Mouse (Mus musculus) hindbrain, embryonic 14.5 days (tissue): ENCODE measurements around the gene Nutm1. TPM values are rescaled to one million over a fixed set of nuclear protein-coding genes. Genes with fewer than 3 reads are reported as not detected.
A peak's percentile ranks its signal among the peaks of the same experiment; 100 is the strongest.
"Not testable (repeated sequence)": the region's sequence is repeated elsewhere in the genome, so short reads cannot be mapped to it uniquely, and the experiment has no call there.

ENCODE experiments used
- ATAC-seq: fragments of 200-750 bp; cut with Nextera tagmentation; 2 replicates; pipeline ENCODE4 v1.8.0; 2017; ENCODE audit warnings: moderate number of reproducible peaks, mild to moderate bottlenecking, moderate TSS enrichment, moderate library complexity; ENCODE audit not compliant: low FRiP score
- DNase-seq: peaks from one replicate; pipeline ENCODE4 v3.0.0-alpha.2; 2015; ENCODE audit warnings: low spot score
- H3K27ac ChIP-seq: fragments of 300-500 bp; sonication (generic); 2 replicates; pipeline ENCODE4 v1.5.1; 2014; ENCODE audit warnings: mild to moderate bottlenecking, moderate library complexity
- H3K27me3 ChIP-seq: fragments of 300-500 bp; sonication (generic); 2 replicates; pipeline ENCODE4 v1.6.1; 2014; ENCODE audit warnings: mild to moderate bottlenecking, low read length, mixed read lengths; ENCODE audit not compliant: control insufficient read depth, insufficient read depth
- H3K36me3 ChIP-seq: fragments of 300-500 bp; sonication (generic); replicated peaks from 2 replicates; pipeline ENCODE4 v1.6.1; 2014; ENCODE audit not compliant: control insufficient read depth, insufficient read depth
- H3K4me1 ChIP-seq: fragments of 300-500 bp; sonication (generic); replicated peaks from 2 replicates; pipeline ENCODE4 v1.6.1; 2014; ENCODE audit warnings: antibody characterized with exemption, low read length, mixed read lengths; ENCODE audit not compliant: control insufficient read depth, insufficient read depth
- H3K4me2 ChIP-seq: fragments of 300-500 bp; sonication (generic); replicated peaks from 2 replicates; pipeline ENCODE4 v1.6.1; 2014; ENCODE audit warnings: mild to moderate bottlenecking, moderate library complexity
- H3K4me3 ChIP-seq: fragments of 300-500 bp; sonication (generic); replicated peaks from 2 replicates; pipeline ENCODE4 v1.5.1; 2014; ENCODE audit warnings: mild to moderate bottlenecking, low read length
- H3K9ac ChIP-seq: fragments of 300-500 bp; sonication (generic); 2 replicates; pipeline ENCODE4 v1.6.1; 2014
- H3K9me3 ChIP-seq: fragments of 300-500 bp; sonication (generic); 2 replicates; pipeline ENCODE4 v1.6.1; 2016; ENCODE audit warnings: low read length; ENCODE audit not compliant: control insufficient read depth
- WGBS: fragments of 180-500 bp; shearing (Covaris S2); extraction: QIAGEN DNeasy Blood & Tissue Kit; methylation state at CpG from one replicate; pipeline ENCODE4 v1.1.7; 2014; 5-methylcytosine and 5-hydroxymethylcytosine counted together
- polyA plus RNA-seq: library from polyadenylated mRNA; unstranded; fragments of >200 nt; fragmentation: Nextera tagmentation; extraction: Ambion mirVana; gene quantifications from 2 replicates; pipeline ENCODE4 v1.2.1, GENCODE M21; 2014

The Nutm1 gene
- not detected in 2 replicates for polyA plus RNA-seq

DNA sequence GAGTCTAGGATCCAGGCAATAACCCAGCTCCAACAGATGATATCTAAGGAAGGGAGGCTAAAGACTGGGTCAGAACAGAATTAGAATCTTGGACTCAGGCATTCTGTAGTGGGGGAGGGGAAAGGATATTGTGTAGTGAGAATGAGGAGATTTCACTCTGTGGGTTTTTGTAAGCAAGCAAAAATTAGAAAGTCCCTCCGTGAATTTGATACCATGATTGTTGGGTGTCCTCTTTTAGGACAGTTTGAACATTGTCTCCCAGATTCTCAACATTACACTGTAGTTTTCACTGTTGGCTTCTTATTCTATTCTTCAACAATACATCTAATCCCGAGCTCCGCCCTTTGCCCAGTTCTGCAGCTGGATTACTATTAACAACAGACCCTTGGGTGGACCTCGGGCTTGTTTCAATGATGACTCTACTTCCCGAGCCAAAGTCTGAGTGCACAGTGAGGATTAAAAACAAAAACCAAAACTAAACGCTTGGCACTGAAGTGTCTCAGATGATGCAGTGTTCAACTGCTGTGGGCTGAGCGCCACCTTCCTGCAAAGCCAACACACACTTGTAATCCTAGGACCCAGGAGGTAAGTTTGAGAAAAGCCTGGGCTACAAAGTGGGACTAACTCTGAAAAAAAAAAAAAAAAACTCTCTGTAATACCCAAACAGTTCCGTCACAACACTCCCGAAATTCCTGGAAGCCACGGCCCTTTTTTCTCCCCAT is at the start of gene Nutm1:
Gene Nutm1, minus strand, starts transcription at position 51 of the 722 bp plus-strand sequence.
- DNase-seq = no peak
- Histone ChIP-seq H3K27me3 (no peaks in the 10 kb centered on the region), H3K4me2 (no peak within 1 kb of the TSS), H3K9ac (no peak within 1 kb of the TSS), H3K36me3 (no peaks in the 10 kb centered on the region), H3K27ac (no peak within 1 kb of the TSS), H3K4me1 (peaks cover 12% of the 10 kb centered on the region), H3K9me3 (no peaks in the 10 kb centered on the region), H3K4me3 (no peak within 1 kb of the TSS)
- ATAC-seq = no peak
- 78% methylated on average over 10 of the region's 10 CpGs for WGBS

DNA sequence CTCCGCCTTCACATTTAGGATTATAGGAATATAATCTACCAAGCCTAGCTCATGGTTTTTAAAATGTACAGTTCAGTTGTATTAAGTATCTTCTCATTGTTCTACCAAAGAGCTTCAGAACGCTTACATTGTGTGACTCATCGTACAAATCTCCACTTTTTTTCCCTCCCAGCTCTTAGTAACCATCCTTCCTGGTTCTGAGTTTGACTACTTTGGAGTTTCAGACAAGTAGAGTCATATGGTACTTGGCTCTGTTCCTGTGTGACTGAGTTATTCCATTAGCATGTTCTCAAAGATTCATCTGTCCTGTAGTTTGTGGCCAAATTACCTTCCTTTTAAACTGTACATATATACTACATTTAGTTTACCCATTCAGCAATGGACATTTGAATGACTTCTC is 49.6 kb upstream of the Nutm1 start:
- no peak for ATAC-seq
- Histone ChIP-seq H3K27ac (no peak overlapping the region), H3K9ac (no peak overlapping the region), H3K4me1 (no peaks in the 10 kb centered on the region), H3K9me3 (no peaks in the 10 kb centered on the region), H3K4me3 (no peak overlapping the region), H3K4me2 (no peak overlapping the region), H3K27me3 (no peaks in the 10 kb centered on the region), H3K36me3 (no peaks in the 10 kb centered on the region)
- WGBS = 95% methylated on average over 3 of the region's 3 CpGs
- DNase-seq = no peak

DNA sequence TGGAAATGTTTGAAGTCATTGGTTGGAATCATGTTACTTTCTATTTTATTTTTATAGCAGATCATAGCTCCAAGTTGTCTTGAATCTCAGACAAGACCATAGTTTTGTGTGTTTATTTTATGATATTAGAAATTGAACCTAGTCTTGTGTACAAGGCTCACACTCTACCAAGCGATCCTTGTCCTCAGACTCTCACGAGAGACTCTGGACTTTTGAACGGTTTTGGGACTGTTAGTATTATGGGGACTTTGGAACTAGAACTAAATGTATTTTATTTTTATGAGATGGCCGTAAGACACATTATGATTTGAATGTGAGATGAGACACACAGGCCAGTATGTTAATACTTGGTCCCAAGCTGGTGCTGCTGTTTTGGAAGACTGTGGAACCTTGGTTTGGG is 39.1 kb upstream of the Nutm1 start:
- no peak overlapping the region for H3K27ac ChIP-seq
- H3K4me2 ChIP-seq = no peak overlapping the region
- DNase-seq (no peak), ATAC-seq (no peak)
- no peak overlapping the region for H3K9ac ChIP-seq
- H3K9me3 ChIP-seq = no peaks in the 10 kb centered on the region
- H3K27me3 ChIP-seq = no peaks in the 10 kb centered on the region
- H3K4me3 ChIP-seq = no peak overlapping the region
- H3K4me1 ChIP-seq = 0 out of 2 replicates have a peak, but pooled peaks cover 4% of the 10 kb centered on the region
- H3K36me3 ChIP-seq = no peaks in the 10 kb centered on the region
- WGBS = 96% methylated on average over 4 of the region's 4 CpGs

DNA sequence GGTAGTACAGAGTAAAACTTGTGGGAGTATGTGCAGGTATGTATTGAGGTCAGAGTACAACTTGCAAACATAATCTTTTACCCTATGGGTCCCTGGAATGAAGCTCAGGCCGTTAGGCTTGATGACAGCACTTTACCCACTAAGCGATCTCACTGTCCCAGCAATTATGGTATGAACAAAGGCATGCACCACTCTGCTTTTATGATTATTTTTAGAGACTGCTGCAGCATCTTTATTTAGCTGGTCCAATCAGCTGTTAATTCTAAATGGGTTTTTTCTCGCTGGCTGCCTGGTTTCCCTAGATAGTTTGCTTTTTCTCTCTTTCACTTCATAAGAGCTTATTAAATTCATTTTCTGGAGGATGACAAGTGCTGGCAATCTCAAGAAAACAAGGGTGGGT is 37.1 kb upstream of the Nutm1 start:
- ATAC-seq = no peak

DNA sequence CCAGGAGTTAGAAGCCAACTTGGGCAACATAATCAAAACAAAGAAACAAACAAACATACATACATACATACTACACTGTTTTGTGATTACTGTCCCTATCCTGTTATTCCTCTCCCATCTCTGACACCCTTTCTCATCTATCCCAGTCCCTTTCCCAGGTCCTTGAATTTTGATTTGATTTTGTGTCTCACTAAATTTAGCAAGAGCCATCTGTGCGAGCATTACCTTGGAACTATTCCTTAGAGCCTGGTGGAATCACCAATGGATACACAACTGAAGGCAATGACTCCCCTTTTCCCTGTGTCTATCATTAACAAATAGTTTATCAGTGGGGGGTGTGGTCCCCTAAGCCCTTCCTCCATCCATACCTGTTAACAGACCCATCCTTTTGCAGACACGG is 33.7 kb upstream of the Nutm1 start:
- no peak for ATAC-seq

More for the DNA sequence above, 37.1 kb upstream of the Nutm1 start:
- H3K4me3 ChIP-seq = no peak overlapping the region
- no peaks in the 10 kb centered on the region for H3K36me3 ChIP-seq
- 68% methylated on average over 3 of the region's 3 CpGs for WGBS
- H3K27ac ChIP-seq = no peak overlapping the region; the same call in 1 of the 2 replicates
- H3K9ac ChIP-seq = no peak overlapping the region
- H3K4me1 ChIP-seq = 0 out of 2 replicates have a peak, but pooled peaks cover 4% of the 10 kb centered on the region
- no peak overlapping the region for H3K4me2 ChIP-seq
- H3K27me3 ChIP-seq = no peaks in the 10 kb centered on the region
- DNase-seq = no peak
- H3K9me3 ChIP-seq = no peaks in the 10 kb centered on the region

DNA sequence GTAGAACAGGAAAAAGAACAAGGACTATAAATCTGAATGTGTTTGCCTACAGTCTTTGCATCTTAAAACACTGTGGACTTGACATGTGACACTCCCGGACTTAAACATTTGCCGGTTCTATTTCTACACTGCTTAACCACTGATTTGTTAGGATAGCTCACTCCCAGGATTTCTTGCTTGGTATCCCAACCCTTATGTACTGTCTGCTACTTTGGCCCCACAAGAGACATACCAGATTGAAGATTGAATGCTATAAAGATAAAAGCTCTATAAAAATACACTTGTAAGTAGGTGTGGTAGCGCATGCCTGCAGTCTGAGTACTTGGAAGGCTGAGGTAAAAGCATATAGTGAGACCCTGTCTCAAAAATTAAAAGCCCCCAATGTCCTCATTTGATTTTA is 30.4 kb upstream of the Nutm1 start:
- DNase-seq = no peak
- Histone ChIP-seq H3K4me3 (no peak overlapping the region), H3K9me3 (no peaks in the 10 kb centered on the region), H3K27me3 (no peaks in the 10 kb centered on the region), H3K9ac (no peak overlapping the region), H3K4me1 (peaks cover 3% of the 10 kb centered on the region; the same call in 1 of the 2 replicates), H3K36me3 (no peaks in the 10 kb centered on the region), H3K27ac (no peak overlapping the region), H3K4me2 (no peak overlapping the region)
- no peak for ATAC-seq
- WGBS = 95% methylated on average over 3 of the region's 3 CpGs

More for the DNA sequence above, 33.7 kb upstream of the Nutm1 start:
- Histone ChIP-seq H3K4me1 (0 out of 2 replicates have a peak, but pooled peaks cover 4% of the 10 kb centered on the region), H3K27me3 (no peaks in the 10 kb centered on the region), H3K9ac (no peak overlapping the region), H3K27ac (no peak overlapping the region), H3K4me2 (no peak overlapping the region), H3K36me3 (no peaks in the 10 kb centered on the region), H3K9me3 (no peaks in the 10 kb centered on the region), H3K4me3 (no peak overlapping the region)
- WGBS = 88% methylated on average over 2 of the region's 2 CpGs
- no peak for DNase-seq

DNA sequence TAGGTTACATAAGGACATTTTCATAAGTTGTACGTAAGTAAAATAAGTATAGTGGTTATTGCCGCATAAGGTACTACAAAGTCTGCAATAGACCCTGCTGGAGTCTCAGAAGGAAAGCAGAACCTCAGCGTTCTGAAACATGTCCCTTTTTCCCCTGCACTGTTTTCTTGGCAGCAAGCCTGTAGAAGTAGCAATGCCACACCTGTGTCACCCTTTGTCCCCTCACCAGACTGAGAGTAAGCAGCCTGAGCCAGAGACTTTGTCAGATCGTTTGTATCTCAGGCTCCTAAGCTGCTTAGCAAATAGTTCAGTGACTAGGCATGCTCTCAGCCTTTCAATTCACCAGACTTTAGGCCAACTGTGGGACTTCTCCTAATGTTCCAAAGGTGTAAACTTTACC is 28.0 kb upstream of the Nutm1 start:
- H3K4me1 ChIP-seq = peaks cover 10% of the 10 kb centered on the region
- H3K27ac ChIP-seq = no peak overlapping the region
- H3K4me2 ChIP-seq = no peak overlapping the region
- no peak overlapping the region for H3K9ac ChIP-seq
- H3K27me3 ChIP-seq = no peaks in the 10 kb centered on the region
- H3K4me3 ChIP-seq = no peak overlapping the region
- ATAC-seq = no peak
- DNase-seq = no peak
- H3K9me3 ChIP-seq = no peaks in the 10 kb centered on the region
- WGBS = 75% methylated on average over 4 of the region's 4 CpGs
- no peaks in the 10 kb centered on the region for H3K36me3 ChIP-seq

DNA sequence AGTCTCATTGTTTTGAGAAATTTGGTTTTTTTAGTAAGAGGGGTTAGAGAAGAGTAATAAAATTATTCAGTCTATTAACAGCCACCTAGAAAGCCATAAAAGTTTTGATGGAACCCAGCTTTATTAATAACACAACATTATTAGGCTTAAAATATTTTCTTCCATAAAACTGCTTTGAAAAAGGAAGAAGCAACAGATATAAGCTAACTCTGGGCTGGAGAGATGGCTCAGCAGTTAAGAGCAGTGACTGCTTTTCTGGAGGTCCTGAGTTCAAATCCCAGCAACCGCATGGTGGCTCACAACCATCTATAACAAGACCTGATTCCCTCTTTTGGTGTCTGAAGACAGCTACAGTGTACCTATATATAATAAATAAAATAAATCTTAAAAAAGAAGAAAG is 27.0 kb upstream of the Nutm1 start:
- not testable (repeated sequence) for H3K36me3 ChIP-seq, H3K9me3 ChIP-seq, H3K9ac ChIP-seq, DNase-seq, H3K27me3 ChIP-seq, H3K27ac ChIP-seq, H3K4me1 ChIP-seq, ATAC-seq, H3K4me3 ChIP-seq, H3K4me2 ChIP-seq
- WGBS = 100% methylated on average over 1 of the region's 1 CpGs

DNA sequence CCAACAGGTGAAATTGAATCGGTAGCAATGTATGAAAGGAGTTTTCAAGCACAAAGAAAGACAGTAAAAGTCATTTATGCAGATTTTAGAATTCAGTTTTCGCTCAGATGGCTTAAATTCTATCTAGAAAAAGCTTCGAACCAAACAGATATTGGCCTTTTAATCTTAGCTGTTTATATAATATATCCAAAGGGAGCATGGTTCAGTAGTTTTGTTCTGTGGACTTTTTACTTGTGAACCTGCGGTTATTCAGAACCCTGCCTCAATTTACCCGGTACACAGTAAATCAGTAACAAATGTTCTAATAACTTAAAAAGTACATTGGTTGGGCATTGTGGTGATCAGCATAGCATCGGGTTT is 25.9 kb upstream of the Nutm1 start:
- H3K36me3 ChIP-seq = no peaks in the 10 kb centered on the region
- H3K4me1 ChIP-seq = peaks cover 10% of the 10 kb centered on the region
- ATAC-seq (no peak), DNase-seq (no peak)
- H3K27me3 ChIP-seq = no peaks in the 10 kb centered on the region
- H3K9ac ChIP-seq = peak overlapping the region; percentile 65; the same call in 1 of the 2 replicates
- H3K4me2 ChIP-seq = peak overlapping the region; percentile 81
- peak overlapping the region; percentile 35; the same call in 1 of the 2 replicates for H3K4me3 ChIP-seq
- H3K27ac ChIP-seq = no peak overlapping the region
- no peaks in the 10 kb centered on the region for H3K9me3 ChIP-seq
- 62% methylated on average over 6 of the region's 6 CpGs for WGBS
